Mouse (Mus musculus): Measurements from ENCODE around the gene Cela1. TPM values are rescaled to one million over a fixed set of nuclear protein-coding genes. Genes with fewer than 3 reads are reported as not detected.

The Cela1 gene
- polyA plus RNA-seq, 1 experiment from 2014 or later = 3.3 TPM

DNA sequence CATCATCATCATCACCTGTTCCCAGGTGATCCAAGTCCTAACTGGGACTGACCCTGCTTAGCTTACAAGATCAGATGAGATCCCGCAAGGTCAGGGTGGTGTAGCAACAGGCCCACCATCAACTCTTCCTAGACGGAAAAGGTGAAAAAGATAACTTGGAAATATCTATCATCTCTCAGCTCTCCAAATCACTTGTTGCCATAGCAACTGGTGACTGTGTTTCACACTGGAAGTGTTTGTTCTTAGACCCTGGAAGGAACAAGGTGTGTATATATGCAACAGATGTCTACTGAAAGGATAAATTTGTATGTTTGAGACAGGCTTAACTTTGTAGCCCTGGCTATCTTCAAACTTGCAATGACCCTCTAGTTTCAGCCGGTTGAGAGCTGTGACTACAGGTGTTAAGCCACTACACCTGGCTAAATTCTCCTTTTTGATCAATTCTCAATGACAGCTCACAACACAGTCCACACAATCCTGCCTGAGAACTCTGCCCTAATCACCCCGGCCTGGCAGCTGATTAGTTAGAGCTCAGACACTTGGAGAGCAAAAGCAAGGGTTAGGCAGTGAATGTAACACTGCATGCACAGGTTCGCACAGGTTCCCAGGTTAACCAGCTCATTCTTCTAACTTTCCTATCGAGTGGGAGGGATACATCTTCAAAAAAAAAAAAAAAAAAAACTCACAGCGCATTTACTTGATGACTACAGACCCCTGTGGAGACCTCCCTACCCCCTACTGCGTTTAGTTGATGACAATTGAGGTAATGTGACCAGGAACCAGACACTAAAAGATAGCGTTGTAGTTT is 22.1 kb downstream of the Cela1 start:
- WGBS = 34% methylated on average over 9 of the region's 9 CpGs
- no peak overlapping the region for H3K4me2 ChIP-seq (ENCODE audit: low read depth, low read length)
- no peaks in the 10 kb centered on the region for H3K36me3 ChIP-seq (ENCODE audit: control insufficient read depth, insufficient read depth)
- no peaks in the 10 kb centered on the region for H3K9me3 ChIP-seq (replicated peaks; ENCODE audit: control insufficient read depth, low read length)
- no peaks in the 10 kb centered on the region for H3K27me3 ChIP-seq (ENCODE audit: control insufficient read depth, insufficient read depth, low read length)
- no peak overlapping the region for H3K9ac ChIP-seq (ENCODE audit: low read length)
- no peak for ATAC-seq (replicated peaks; ENCODE audit: extremely low read depth, insufficient read depth, low FRiP score)
- peaks cover 8% of the 10 kb centered on the region; the same call in 1 of the 2 replicates for H3K4me1 ChIP-seq (ENCODE audit: control insufficient read depth, insufficient read depth, low read length)
- no peak overlapping the region for H3K27ac ChIP-seq (ENCODE audit: low read length)
- no peak overlapping the region for H3K4me3 ChIP-seq (ENCODE audit: low read length)

GRCm38 (mm10) chr15:100664813-100665274 is 22.9 kb downstream of the Cela1 start:
- H3K4me1 ChIP-seq (ENCODE audit: control insufficient read depth, insufficient read depth, low read length) = peaks cover 8% of the 10 kb centered on the region; the same call in 1 of the 2 replicates
- no peak overlapping the region for H3K4me2 ChIP-seq (ENCODE audit: low read depth, low read length)
- WGBS = 71% methylated on average over 9 of the region's 9 CpGs
- H3K27me3 ChIP-seq (ENCODE audit: control insufficient read depth, insufficient read depth, low read length) = no peaks in the 10 kb centered on the region
- no peak overlapping the region for H3K9ac ChIP-seq (ENCODE audit: low read length)
- no peak overlapping the region for H3K4me3 ChIP-seq (ENCODE audit: low read length)
- H3K27ac ChIP-seq (ENCODE audit: low read length) = no peak overlapping the region
- H3K36me3 ChIP-seq (ENCODE audit: control insufficient read depth, insufficient read depth) = no peaks in the 10 kb centered on the region
- ATAC-seq (replicated peaks; ENCODE audit: extremely low read depth, insufficient read depth, low FRiP score) = no peak
- H3K9me3 ChIP-seq (replicated peaks; ENCODE audit: control insufficient read depth, low read length) = no peaks in the 10 kb centered on the region

- no peak overlapping the region for H3K4me3 ChIP-seq (ENCODE audit: low read length)
- no peaks in the 10 kb centered on the region for H3K27me3 ChIP-seq (ENCODE audit: control insufficient read depth, insufficient read depth, low read length)
- H3K4me2 ChIP-seq (ENCODE audit: low read depth, low read length) = no peak overlapping the region
- no peak overlapping the region for H3K9ac ChIP-seq (ENCODE audit: low read length)
- no peaks in the 10 kb centered on the region for H3K36me3 ChIP-seq (ENCODE audit: control insufficient read depth, insufficient read depth)
- no peaks in the 10 kb centered on the region for H3K4me1 ChIP-seq (ENCODE audit: control insufficient read depth, insufficient read depth, low read length)
- no peaks in the 10 kb centered on the region for H3K9me3 ChIP-seq (replicated peaks; ENCODE audit: control insufficient read depth, low read length)
- H3K27ac ChIP-seq (ENCODE audit: low read length) = no peak overlapping the region
- ATAC-seq (replicated peaks; ENCODE audit: extremely low read depth, insufficient read depth, low FRiP score) = no peak
- 86% methylated on average over 5 of the region's 5 CpGs for WGBS
Measured at GRCm38 (mm10) chr15:100660805-100661204, 26.9 kb downstream of the Cela1 start.

GRCm38 (mm10) chr15:100660306-100660705 is 27.4 kb downstream of the Cela1 start:
- H3K27ac ChIP-seq (ENCODE audit: low read length) = no peak overlapping the region
- 70% methylated on average over 9 of the region's 9 CpGs for WGBS
- H3K4me3 ChIP-seq (ENCODE audit: low read length) = no peak overlapping the region
- no peak for ATAC-seq (replicated peaks; ENCODE audit: extremely low read depth, insufficient read depth, low FRiP score)
- H3K36me3 ChIP-seq (ENCODE audit: control insufficient read depth, insufficient read depth) = no peaks in the 10 kb centered on the region
- no peaks in the 10 kb centered on the region for H3K9me3 ChIP-seq (replicated peaks; ENCODE audit: control insufficient read depth, low read length)
- H3K4me2 ChIP-seq (ENCODE audit: low read depth, low read length) = no peak overlapping the region
- H3K27me3 ChIP-seq (ENCODE audit: control insufficient read depth, insufficient read depth, low read length) = no peaks in the 10 kb centered on the region
- no peaks in the 10 kb centered on the region for H3K4me1 ChIP-seq (ENCODE audit: control insufficient read depth, insufficient read depth, low read length)
- no peak overlapping the region for H3K9ac ChIP-seq (ENCODE audit: low read length)

GRCm38 (mm10) chr15:100655201-100655600 is 32.5 kb downstream of the Cela1 start:
- no peak overlapping the region for H3K4me3 ChIP-seq (ENCODE audit: low read length)
- 77% methylated on average over 5 of the region's 5 CpGs for WGBS
- H3K36me3 ChIP-seq (ENCODE audit: control insufficient read depth, insufficient read depth) = no peaks in the 10 kb centered on the region
- H3K27me3 ChIP-seq (ENCODE audit: control insufficient read depth, insufficient read depth, low read length) = no peaks in the 10 kb centered on the region
- H3K4me2 ChIP-seq (ENCODE audit: low read depth, low read length) = no peak overlapping the region
- H3K27ac ChIP-seq (ENCODE audit: low read length) = no peak overlapping the region
- H3K9ac ChIP-seq (ENCODE audit: low read length) = no peak overlapping the region
- no peaks in the 10 kb centered on the region for H3K9me3 ChIP-seq (replicated peaks; ENCODE audit: control insufficient read depth, low read length)
- H3K4me1 ChIP-seq (ENCODE audit: control insufficient read depth, insufficient read depth, low read length) = no peaks in the 10 kb centered on the region
- ATAC-seq (replicated peaks; ENCODE audit: extremely low read depth, insufficient read depth, low FRiP score) = no peak

GRCm38 (mm10) chr15:100654271-100654670 is 33.5 kb downstream of the Cela1 start:
- Histone ChIP-seq H3K27me3 (ENCODE audit: control insufficient read depth, insufficient read depth, low read length) (no peaks in the 10 kb centered on the region), H3K4me1 (ENCODE audit: control insufficient read depth, insufficient read depth, low read length) (no peaks in the 10 kb centered on the region), H3K4me3 (ENCODE audit: low read length) (no peak overlapping the region), H3K4me2 (ENCODE audit: low read depth, low read length) (no peak overlapping the region), H3K9ac (ENCODE audit: low read length) (no peak overlapping the region), H3K27ac (ENCODE audit: low read length) (no peak overlapping the region), H3K9me3 (replicated peaks; ENCODE audit: control insufficient read depth, low read length) (no peaks in the 10 kb centered on the region), H3K36me3 (ENCODE audit: control insufficient read depth, insufficient read depth) (no peaks in the 10 kb centered on the region)
- no peak for ATAC-seq (replicated peaks; ENCODE audit: extremely low read depth, insufficient read depth, low FRiP score)
- WGBS = 65% methylated on average over 1 of the region's 1 CpGs

- Histone ChIP-seq H3K4me2 (ENCODE audit: low read depth, low read length) (no peak overlapping the region), H3K9ac (ENCODE audit: low read length) (no peak overlapping the region), H3K9me3 (replicated peaks; ENCODE audit: control insufficient read depth, low read length) (no peaks in the 10 kb centered on the region), H3K27me3 (ENCODE audit: control insufficient read depth, insufficient read depth, low read length) (no peaks in the 10 kb centered on the region), H3K27ac (ENCODE audit: low read length) (no peak overlapping the region), H3K36me3 (ENCODE audit: control insufficient read depth, insufficient read depth) (no peaks in the 10 kb centered on the region), H3K4me1 (ENCODE audit: control insufficient read depth, insufficient read depth, low read length) (no peaks in the 10 kb centered on the region), H3K4me3 (ENCODE audit: low read length) (no peak overlapping the region)
- no peak for ATAC-seq (replicated peaks; ENCODE audit: extremely low read depth, insufficient read depth, low FRiP score)
- 51% methylated on average over 9 of the region's 9 CpGs for WGBS
Measured at GRCm38 (mm10) chr15:100651610-100652009, 36.1 kb downstream of the Cela1 start.

- ATAC-seq (replicated peaks; ENCODE audit: extremely low read depth, insufficient read depth, low FRiP score) = no peak
- Histone ChIP-seq H3K9me3 (replicated peaks; ENCODE audit: control insufficient read depth, low read length) (no peaks in the 10 kb centered on the region), H3K27ac (ENCODE audit: low read length) (no peak overlapping the region), H3K9ac (ENCODE audit: low read length) (no peak overlapping the region), H3K27me3 (ENCODE audit: control insufficient read depth, insufficient read depth, low read length) (no peaks in the 10 kb centered on the region), H3K36me3 (ENCODE audit: control insufficient read depth, insufficient read depth) (no peaks in the 10 kb centered on the region), H3K4me2 (ENCODE audit: low read depth, low read length) (no peak overlapping the region), H3K4me3 (ENCODE audit: low read length) (no peak overlapping the region), H3K4me1 (ENCODE audit: control insufficient read depth, insufficient read depth, low read length) (no peaks in the 10 kb centered on the region)
- 72% methylated on average over 10 of the region's 10 CpGs for WGBS
Measured at GRCm38 (mm10) chr15:100650111-100650510, 37.6 kb downstream of the Cela1 start.

DNA sequence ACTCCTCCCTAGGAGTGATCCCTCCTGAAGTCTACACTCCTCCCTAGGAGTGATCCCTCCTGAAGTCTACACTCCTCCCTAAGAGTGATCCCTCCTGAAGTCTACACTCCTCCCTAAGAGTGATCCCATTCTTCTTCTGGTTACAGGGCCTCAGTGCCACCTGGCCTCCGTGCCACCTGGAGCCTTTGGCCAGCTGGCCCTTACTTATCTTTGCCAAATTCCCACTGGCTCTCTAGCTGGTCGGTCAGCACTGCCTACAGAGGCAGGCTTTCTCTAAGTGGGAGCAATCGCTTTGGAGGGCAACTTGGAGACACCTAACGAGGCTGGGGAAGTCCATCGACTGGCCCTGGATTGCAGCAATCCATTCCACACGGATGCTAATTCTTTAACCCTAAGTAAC is 41.6 kb downstream of the Cela1 start:
- H3K9ac ChIP-seq (ENCODE audit: low read length) = no peak overlapping the region
- no peak for ATAC-seq (replicated peaks; ENCODE audit: extremely low read depth, insufficient read depth, low FRiP score)
- WGBS = 78% methylated on average over 6 of the region's 6 CpGs
- no peaks in the 10 kb centered on the region for H3K9me3 ChIP-seq (replicated peaks; ENCODE audit: control insufficient read depth, low read length)
- H3K27me3 ChIP-seq (ENCODE audit: control insufficient read depth, insufficient read depth, low read length) = no peaks in the 10 kb centered on the region
- no peaks in the 10 kb centered on the region for H3K36me3 ChIP-seq (ENCODE audit: control insufficient read depth, insufficient read depth)
- H3K4me1 ChIP-seq (ENCODE audit: control insufficient read depth, insufficient read depth, low read length) = no peaks in the 10 kb centered on the region
- H3K4me3 ChIP-seq (ENCODE audit: low read length) = no peak overlapping the region
- no peak overlapping the region for H3K4me2 ChIP-seq (ENCODE audit: low read depth, low read length)
- H3K27ac ChIP-seq (ENCODE audit: low read length) = no peak overlapping the region
